Mouse (Mus musculus) limb, embryonic 10.5 days (tissue): ENCODE data around the gene Riok2. TPM values are rescaled to one million over a fixed set of nuclear protein-coding genes. Genes with fewer than 3 reads are reported as not detected.

Source experiments
- polyA plus RNA-seq: library from polyadenylated mRNA; unstranded; fragments of >200 nt; fragmentation: Nextera tagmentation; extraction: Ambion mirVana; gene quantifications from 2 replicates; pipeline ENCODE4 v1.2.1, GENCODE M21; 2016

The Riok2 gene
- polyA plus RNA-seq, 1 experiment from 2014 or later: 36.6 TPM

Other genes starting within 250 kb of the Riok2 start
- gene Lix1, start 28.4 kb downstream of the Riok2 start, polyA plus RNA-seq: 216 and 262 TPM in 2 replicates